Mouse (Mus musculus): ENCODE data around the gene Fam151b. TPM values are rescaled to one million over a fixed set of nuclear protein-coding genes. Genes with fewer than 3 reads are reported as not detected.

The Fam151b gene
- polyA plus RNA-seq, 1 experiment from 2014 or later: 0.15 TPM

GRCm38 (mm10) chr13:92469381-92469780 lies 14.4 kb downstream of the Fam151b start:
- Histone ChIP-seq H3K27ac (replicated peaks) (no peak overlapping the region), H3K4me2 (replicated peaks) (no peak overlapping the region), H3K9me3 (no peaks in the 10 kb centered on the region), H3K36me3 (peaks cover 10% of the 10 kb centered on the region; the same call in 1 of the 2 replicates), H3K4me3 (no peak overlapping the region), H3K9ac (replicated peaks) (no peak overlapping the region), H3K4me1 (no peaks in the 10 kb centered on the region), H3K27me3 (no peaks in the 10 kb centered on the region)
- no peak for ATAC-seq (ENCODE audit: low FRiP score, low read depth)
- 80% methylated on average over 2 of the region's 2 CpGs for WGBS

- 75% methylated on average over 9 of the region's 9 CpGs for WGBS
- Histone ChIP-seq H3K36me3 (peaks cover 10% of the 10 kb centered on the region; the same call in 1 of the 2 replicates), H3K4me3 (no peak overlapping the region), H3K4me1 (no peaks in the 10 kb centered on the region), H3K27me3 (no peaks in the 10 kb centered on the region), H3K9ac (replicated peaks) (no peak overlapping the region), H3K27ac (replicated peaks) (no peak overlapping the region), H3K4me2 (replicated peaks) (no peak overlapping the region), H3K9me3 (no peaks in the 10 kb centered on the region)
- ATAC-seq (ENCODE audit: low FRiP score, low read depth): no peak
Observed at GRCm38 (mm10) chr13:92467891-92468290, 15.9 kb downstream of the Fam151b start.

GRCm38 (mm10) chr13:92464698-92465097 lies 19.1 kb downstream of the Fam151b start:
- Histone ChIP-seq H3K4me1 (no peaks in the 10 kb centered on the region), H3K9ac (replicated peaks) (no peak overlapping the region), H3K36me3 (peaks cover 10% of the 10 kb centered on the region; the same call in 1 of the 2 replicates), H3K27me3 (no peaks in the 10 kb centered on the region), H3K4me3 (no peak overlapping the region), H3K27ac (replicated peaks) (no peak overlapping the region), H3K4me2 (replicated peaks) (no peak overlapping the region), H3K9me3 (no peaks in the 10 kb centered on the region)
- no peak for ATAC-seq (ENCODE audit: low FRiP score, low read depth)
- 97% methylated on average over 3 of the region's 3 CpGs for WGBS

- H3K4me1 ChIP-seq: no peaks in the 10 kb centered on the region
- no peak overlapping the region for H3K27ac ChIP-seq (replicated peaks)
- no peak for ATAC-seq (ENCODE audit: low FRiP score, low read depth)
Observed at GRCm38 (mm10) chr13:92446872-92447271, 36.9 kb downstream of the Fam151b start.

GRCm38 (mm10) chr13:92440286-92440685 lies 43.5 kb downstream of the Fam151b start:
- H3K27ac ChIP-seq (replicated peaks): no peak overlapping the region
- H3K9ac ChIP-seq (replicated peaks): no peak overlapping the region
- no peaks in the 10 kb centered on the region for H3K27me3 ChIP-seq
- no peaks in the 10 kb centered on the region for H3K9me3 ChIP-seq
- H3K36me3 ChIP-seq: no peaks in the 10 kb centered on the region
- WGBS: 76% methylated on average over 13 of the region's 13 CpGs
- H3K4me3 ChIP-seq: no peak overlapping the region
- no peaks in the 10 kb centered on the region for H3K4me1 ChIP-seq
- H3K4me2 ChIP-seq (replicated peaks): no peak overlapping the region
- ATAC-seq (ENCODE audit: low FRiP score, low read depth): no peak

More at GRCm38 (mm10) chr13:92446872-92447271, 36.9 kb downstream of the Fam151b start:
- H3K4me2 ChIP-seq (replicated peaks): no peak overlapping the region
- no peaks in the 10 kb centered on the region for H3K27me3 ChIP-seq
- WGBS: 90% methylated on average over 7 of the region's 7 CpGs
- H3K9ac ChIP-seq (replicated peaks): no peak overlapping the region
- no peaks in the 10 kb centered on the region for H3K9me3 ChIP-seq
- H3K4me3 ChIP-seq: no peak overlapping the region
- H3K36me3 ChIP-seq: no peaks in the 10 kb centered on the region

GRCm38 (mm10) chr13:92438656-92439055 lies 45.2 kb downstream of the Fam151b start:
- no peak overlapping the region for H3K4me2 ChIP-seq (replicated peaks)
- H3K27ac ChIP-seq (replicated peaks): no peak overlapping the region
- ATAC-seq (ENCODE audit: low FRiP score, low read depth): no peak
- H3K27me3 ChIP-seq: no peaks in the 10 kb centered on the region
- H3K9me3 ChIP-seq: no peaks in the 10 kb centered on the region
- H3K36me3 ChIP-seq: no peaks in the 10 kb centered on the region
- WGBS: 89% methylated on average over 10 of the region's 10 CpGs
- no peak overlapping the region for H3K9ac ChIP-seq (replicated peaks)
- H3K4me1 ChIP-seq: no peaks in the 10 kb centered on the region
- no peak overlapping the region for H3K4me3 ChIP-seq

- no peak for ATAC-seq (ENCODE audit: low FRiP score, low read depth)
- peaks cover 13% of the 10 kb centered on the region; the same call in 1 of the 2 replicates for H3K4me1 ChIP-seq
- H3K9ac ChIP-seq (replicated peaks): no peak overlapping the region
- H3K27me3 ChIP-seq: peaks cover 65% of the 10 kb centered on the region
- WGBS: 46% methylated on average over 4 of the region's 4 CpGs
- no peaks in the 10 kb centered on the region for H3K36me3 ChIP-seq
- H3K4me2 ChIP-seq (replicated peaks): peak overlapping the region; percentile 90
- no peak overlapping the region for H3K27ac ChIP-seq (replicated peaks)
- peak overlapping the region; percentile 58; the same call in 1 of the 2 replicates for H3K4me3 ChIP-seq
- no peaks in the 10 kb centered on the region for H3K9me3 ChIP-seq
Observed at GRCm38 (mm10) chr13:92427351-92427855, 56.4 kb downstream of the Fam151b start.

GRCm38 (mm10) chr13:92426294-92427051 lies 57.3 kb downstream of the Fam151b start:
- H3K9ac ChIP-seq (replicated peaks): peak overlapping the region; percentile 37
- peak overlapping the region; percentile 58 for H3K4me3 ChIP-seq
- H3K4me2 ChIP-seq (replicated peaks): peak overlapping the region; percentile 90
- WGBS: under 1% methylated on average over 92 of the region's 92 CpGs
- peaks cover 65% of the 10 kb centered on the region for H3K27me3 ChIP-seq
- ATAC-seq (ENCODE audit: low FRiP score, low read depth): peak; percentile 62
- no peaks in the 10 kb centered on the region for H3K36me3 ChIP-seq
- no peaks in the 10 kb centered on the region for H3K9me3 ChIP-seq
- no peak overlapping the region for H3K27ac ChIP-seq (replicated peaks)
- peaks cover 13% of the 10 kb centered on the region; the same call in 1 of the 2 replicates for H3K4me1 ChIP-seq

GRCm38 (mm10) chr13:92425758-92426264 lies 58.0 kb downstream of the Fam151b start, which contains the start of gene Ankrd34b:
TSS of gene Ankrd34b (plus strand) at chr13:92425896.
- peak; percentile 92 for ATAC-seq (ENCODE audit: low FRiP score, low read depth)
- WGBS: under 1% methylated on average over 54 of the region's 54 CpGs
- Histone ChIP-seq H3K9ac (replicated peaks) (peak within 1 kb of the TSS; percentile 37), H3K4me1 (peaks cover 13% of the 10 kb centered on the region; the same call in 1 of the 2 replicates), H3K4me2 (replicated peaks) (peak within 1 kb of the TSS; percentile 90), H3K36me3 (no peaks in the 10 kb centered on the region), H3K9me3 (no peaks in the 10 kb centered on the region), H3K27me3 (peaks cover 65% of the 10 kb centered on the region), H3K4me3 (peak within 1 kb of the TSS; percentile 58), H3K27ac (replicated peaks) (no peak within 1 kb of the TSS)

GRCm38 (mm10) chr13:92423711-92424110 lies 60.1 kb downstream of the Fam151b start:
- Histone ChIP-seq H3K4me1 (peaks cover 13% of the 10 kb centered on the region; the same call in 1 of the 2 replicates), H3K9me3 (no peaks in the 10 kb centered on the region), H3K4me3 (no peak overlapping the region), H3K27me3 (peaks cover 59% of the 10 kb centered on the region), H3K27ac (replicated peaks) (no peak overlapping the region), H3K4me2 (replicated peaks) (no peak overlapping the region), H3K9ac (replicated peaks) (no peak overlapping the region), H3K36me3 (no peaks in the 10 kb centered on the region)
- 60% methylated on average over 3 of the region's 3 CpGs for WGBS
- no peak for ATAC-seq (ENCODE audit: low FRiP score, low read depth)

- Histone ChIP-seq H3K4me3 (no peak overlapping the region), H3K9ac (replicated peaks) (no peak overlapping the region), H3K27me3 (peaks cover 19% of the 10 kb centered on the region), H3K4me1 (no peaks in the 10 kb centered on the region), H3K27ac (replicated peaks) (no peak overlapping the region), H3K9me3 (no peaks in the 10 kb centered on the region), H3K4me2 (replicated peaks) (no peak overlapping the region), H3K36me3 (no peaks in the 10 kb centered on the region)
- WGBS: 92% methylated on average over 11 of the region's 11 CpGs
- ATAC-seq (ENCODE audit: low FRiP score, low read depth): no peak
Observed at GRCm38 (mm10) chr13:92419630-92420029, 64.2 kb downstream of the Fam151b start.

- no peak overlapping the region for H3K4me2 ChIP-seq (replicated peaks)
- H3K27ac ChIP-seq (replicated peaks): no peak overlapping the region
- H3K36me3 ChIP-seq: no peaks in the 10 kb centered on the region
- no peak overlapping the region for H3K4me3 ChIP-seq
- no peak overlapping the region for H3K9ac ChIP-seq (replicated peaks)
- H3K9me3 ChIP-seq: no peaks in the 10 kb centered on the region
- WGBS: 81% methylated on average over 2 of the region's 2 CpGs
- no peak for ATAC-seq (ENCODE audit: low FRiP score, low read depth)
- no peaks in the 10 kb centered on the region for H3K4me1 ChIP-seq
- no peaks in the 10 kb centered on the region for H3K27me3 ChIP-seq
Observed at GRCm38 (mm10) chr13:92410486-92410885, 73.3 kb downstream of the Fam151b start.
